Mouse (Mus musculus) CD4-positive, CD25-positive, alpha-beta regulatory T cell, adult 2 months (primary cell): ENCODE data around the gene Isg20l2.
"Not testable (repeated sequence)": the region's sequence is repeated elsewhere in the genome, so short reads cannot be mapped to it uniquely, and the experiment has no call there.

Experiments used
- DNase-seq: peaks from one replicate; pipeline ENCODE4 v3.0.0-alpha.2; 2012; ENCODE audit warnings: low read depth, low spot score

Isg20l2 gene

DNA sequence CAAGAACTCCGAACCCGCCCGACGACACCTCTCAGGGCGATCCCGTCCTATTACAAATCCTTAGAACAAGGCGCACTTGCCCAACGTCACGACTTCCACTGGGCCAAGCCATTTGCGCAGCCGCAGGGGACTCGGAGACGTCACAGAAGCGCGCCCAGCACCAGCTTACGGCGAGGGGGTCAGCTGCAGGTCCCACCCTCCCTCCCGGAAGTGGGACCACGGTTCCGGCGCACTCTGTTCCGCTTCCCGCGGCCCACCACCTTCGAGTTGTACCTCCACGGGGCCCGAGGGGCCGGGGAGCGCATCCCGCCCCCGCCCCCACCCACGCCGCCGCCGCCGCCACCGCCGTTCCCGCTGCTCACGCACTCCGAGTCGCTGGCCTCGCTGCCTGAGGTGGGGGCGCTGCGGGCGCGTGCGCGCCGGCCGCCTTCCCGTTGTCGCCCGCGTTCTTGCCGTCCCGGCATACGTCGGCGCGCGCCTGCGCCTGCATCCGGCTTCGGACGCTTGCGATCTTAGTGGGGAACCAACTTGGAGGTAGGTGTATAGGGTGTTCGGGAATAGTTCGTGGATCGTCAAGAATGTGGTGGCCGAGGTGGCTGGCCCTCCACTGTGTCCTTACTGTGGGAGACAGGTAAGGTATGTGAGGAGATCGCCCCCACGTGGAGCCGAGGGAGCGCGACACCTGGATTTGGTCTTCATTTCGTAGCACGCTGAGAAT, at the start of gene Isg20l2, which contains the start of gene Rrnad1:
Gene Isg20l2, plus strand, starts transcription at position 237 of the 718 bp plus-strand sequence.
Gene Rrnad1, minus strand, starts transcription at position 640 of the 718 bp plus-strand sequence.
- DNase-seq, result peak; percentile 98

DNA sequence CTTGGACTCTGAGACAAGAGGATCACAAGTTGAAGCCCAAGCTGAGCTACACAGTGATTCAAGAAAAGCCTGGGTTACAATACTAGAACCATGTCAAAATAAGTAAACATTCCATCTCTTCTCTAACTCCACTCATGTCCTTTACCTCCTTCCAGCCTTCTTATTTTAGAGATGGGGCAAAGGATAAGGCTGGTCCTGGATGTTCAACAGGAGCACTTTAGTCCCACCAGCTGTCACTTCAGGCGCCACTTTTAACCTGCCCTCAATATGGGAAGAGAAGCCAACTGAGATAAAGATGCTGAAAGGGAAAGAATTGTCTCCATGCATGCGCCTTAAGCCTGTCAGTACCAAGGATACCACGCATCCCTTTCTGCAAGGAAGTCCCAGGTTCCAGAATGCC, 45.8 kb upstream of the Isg20l2 start:
- no peak for DNase-seq

DNA sequence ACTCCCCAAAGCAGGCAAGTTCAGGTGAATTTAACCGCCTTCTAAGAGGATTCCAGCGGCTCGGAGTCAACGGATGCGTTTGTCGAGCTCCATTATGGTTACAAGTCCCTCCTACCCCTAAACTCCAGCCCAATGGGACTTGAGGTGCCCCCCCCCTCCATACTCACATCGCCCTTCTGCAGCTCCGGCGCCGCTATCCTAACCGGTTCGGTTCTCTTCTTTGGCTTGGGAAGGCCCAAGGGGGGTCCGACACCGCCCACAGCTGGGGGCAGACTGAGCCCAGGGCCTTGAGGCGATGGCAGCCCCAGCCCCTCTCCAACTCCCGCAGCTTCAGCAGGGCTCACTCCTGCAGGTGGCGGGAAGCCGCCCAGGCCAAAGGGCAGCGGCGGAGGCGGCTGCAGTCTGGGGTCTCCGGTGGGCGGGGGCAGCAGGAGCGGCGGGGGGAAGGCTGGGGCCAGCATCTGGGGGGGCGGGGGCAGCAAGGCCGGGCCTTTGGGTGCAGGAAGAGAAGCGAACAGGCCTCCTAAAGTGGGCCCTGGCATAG, 45.3 kb upstream of the Isg20l2 start:
- peak; percentile 63 for DNase-seq

DNA sequence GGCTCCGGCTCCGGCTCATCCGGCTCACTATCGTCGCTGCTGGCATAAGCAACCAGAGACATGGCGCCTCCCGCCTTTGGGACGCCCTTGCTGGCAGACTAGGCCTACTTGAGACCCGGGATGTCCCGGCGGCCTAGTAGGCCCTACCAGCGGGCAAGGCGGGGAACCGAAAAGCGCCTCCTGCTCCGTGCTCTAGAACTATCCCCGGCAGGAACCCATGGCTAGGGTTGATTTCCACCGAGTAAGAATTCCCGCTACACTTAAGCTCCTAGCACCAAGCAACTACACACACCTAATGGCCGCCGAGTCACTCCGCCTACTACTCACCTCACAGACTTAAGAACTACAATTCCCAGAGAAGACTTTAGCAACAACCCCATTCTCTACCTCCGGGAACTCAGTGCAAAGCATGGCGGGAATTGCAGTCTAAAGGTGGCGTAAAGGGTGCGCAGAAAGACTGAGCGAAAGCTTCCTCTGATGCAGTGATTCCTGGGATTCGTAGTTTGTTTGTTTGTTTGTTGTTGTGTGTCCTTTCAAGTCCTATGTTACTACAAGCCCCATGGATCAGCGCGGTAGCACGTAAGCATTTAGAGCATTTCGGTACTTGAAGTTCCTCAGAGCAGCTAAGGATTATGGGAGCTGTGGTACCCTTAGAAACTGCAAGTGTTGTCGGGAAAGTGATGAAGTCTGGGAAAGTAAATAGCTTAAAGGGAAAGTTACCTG, 44.7 kb upstream of the Isg20l2 start, which contains the start of gene Prcc:
Gene Prcc, minus strand, starts transcription at position 328 of the 723 bp plus-strand sequence.
- DNase-seq, result peak; percentile 98

DNA sequence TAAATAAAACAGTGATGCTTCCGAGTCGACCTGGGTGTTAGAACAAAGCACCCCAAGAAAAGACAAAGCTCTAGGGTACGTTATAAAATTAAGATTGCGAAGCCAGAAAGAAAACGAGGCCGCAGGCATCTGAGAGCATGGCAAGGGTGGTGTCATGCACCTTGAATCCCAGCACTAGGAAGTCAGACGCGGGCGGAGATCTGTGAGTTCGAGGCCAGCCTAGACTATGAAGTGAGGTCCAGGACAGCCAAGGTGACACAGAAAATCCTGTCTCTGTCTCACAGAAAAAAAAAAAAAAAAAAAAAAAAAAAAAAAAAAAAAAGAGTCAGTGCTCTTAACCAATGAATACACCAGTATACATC, 44.1 kb upstream of the Isg20l2 start:
- DNase-seq, result no peak

DNA sequence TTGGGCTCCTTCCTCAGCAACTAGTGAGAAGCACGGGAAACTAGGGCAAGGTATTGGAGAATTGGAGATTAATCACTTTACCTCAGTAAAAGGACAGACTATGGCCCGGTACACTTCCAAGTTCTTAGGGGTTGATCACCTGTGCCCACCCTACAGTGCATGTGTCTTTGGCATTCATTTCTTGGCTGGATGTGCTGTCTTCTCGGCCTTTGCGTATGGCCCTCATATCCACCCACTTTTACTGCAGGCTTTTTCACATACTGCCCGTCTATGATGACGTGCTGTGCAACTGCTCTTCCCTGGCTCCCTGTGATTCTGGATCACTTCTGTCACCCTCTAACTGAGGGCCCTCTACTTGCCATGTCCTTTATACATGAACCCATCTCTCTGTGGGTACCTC, 43.7 kb upstream of the Isg20l2 start:
- DNase-seq, result no peak

DNA sequence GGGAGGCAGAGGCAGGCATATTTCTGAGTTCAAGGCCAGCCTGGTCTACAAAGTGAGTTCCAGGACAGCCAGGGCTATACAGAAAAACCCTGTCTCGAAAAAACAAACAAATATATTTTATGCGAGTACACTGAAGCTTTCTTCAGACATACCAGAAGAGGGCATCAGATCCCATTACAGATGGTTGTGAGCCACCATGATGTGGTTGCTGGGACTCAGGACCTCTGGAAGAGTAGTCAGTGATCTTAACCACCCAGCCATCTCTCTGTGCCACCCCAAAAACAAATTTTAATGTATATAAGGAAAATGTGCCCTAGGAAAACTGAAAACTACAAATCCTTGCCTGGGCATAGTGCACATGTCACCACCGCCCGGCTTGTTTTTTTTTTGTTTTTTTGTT, 42.7 kb upstream of the Isg20l2 start:
- not testable (repeated sequence) for DNase-seq

DNA sequence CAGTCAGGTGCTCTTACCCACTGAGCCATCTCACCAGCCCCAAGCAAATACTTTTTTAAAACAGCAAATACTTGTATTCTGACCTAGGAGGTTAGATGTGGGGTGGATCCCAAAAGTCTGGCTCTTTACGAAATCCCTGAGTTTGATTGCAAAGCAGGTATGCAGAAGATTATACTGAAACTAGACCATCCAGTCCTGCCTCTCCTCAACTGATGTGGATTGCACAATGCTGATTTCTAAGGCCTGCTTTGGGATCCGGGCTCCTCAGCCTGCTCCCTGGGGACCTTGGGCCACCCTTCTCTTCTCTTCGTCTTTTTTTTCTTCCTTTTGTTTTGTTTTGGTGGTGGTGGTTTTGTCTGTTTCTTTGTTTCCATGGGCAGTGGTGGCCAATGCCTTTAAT, 38.6 kb upstream of the Isg20l2 start:
- DNase-seq, result no peak

DNA sequence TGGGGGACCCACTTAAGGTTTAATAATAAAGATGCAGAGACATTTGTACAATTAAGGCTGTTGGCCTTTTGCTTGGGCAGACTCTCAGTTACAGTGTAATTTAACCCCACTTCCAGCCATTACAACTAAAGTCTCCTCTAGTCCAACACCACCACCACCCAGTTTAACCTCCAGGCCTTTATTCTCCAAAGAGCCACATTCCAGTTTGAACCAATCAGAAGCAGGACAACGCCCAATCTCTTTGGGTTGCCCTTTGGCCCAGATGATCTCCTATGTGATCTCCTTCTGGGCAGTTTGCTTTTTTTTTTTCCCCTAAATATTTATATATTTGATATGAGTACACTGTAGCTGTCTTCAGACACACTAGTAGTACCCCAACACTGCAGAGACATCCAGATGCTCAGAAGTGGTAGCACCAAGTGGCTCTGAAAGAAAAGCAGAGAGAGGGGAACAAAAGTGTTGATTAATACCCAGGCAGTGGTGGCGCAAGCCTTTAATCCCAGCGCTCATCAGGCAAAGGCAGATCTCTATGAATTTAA, 36.7 kb upstream of the Isg20l2 start:
- DNase-seq, result no peak

DNA sequence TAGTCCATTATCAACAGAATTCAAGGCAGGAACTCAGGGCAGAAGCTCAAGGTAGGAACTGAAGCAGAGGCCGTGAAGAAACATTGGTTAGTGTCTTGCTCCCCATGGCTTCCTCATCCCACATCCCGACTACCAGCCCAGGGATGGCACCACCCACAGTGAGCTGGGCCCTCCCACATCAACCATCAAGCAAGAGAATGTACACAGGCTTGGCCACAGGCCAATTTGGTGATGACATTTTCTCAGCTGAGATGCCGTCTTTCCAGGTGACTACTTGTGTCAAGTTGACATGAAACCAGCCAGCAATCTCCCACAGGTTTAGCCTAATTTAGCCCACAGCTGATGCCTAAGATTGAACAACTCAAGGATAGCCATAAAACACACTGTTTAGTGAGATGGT, 30.8 kb upstream of the Isg20l2 start:
- no peak for DNase-seq

DNA sequence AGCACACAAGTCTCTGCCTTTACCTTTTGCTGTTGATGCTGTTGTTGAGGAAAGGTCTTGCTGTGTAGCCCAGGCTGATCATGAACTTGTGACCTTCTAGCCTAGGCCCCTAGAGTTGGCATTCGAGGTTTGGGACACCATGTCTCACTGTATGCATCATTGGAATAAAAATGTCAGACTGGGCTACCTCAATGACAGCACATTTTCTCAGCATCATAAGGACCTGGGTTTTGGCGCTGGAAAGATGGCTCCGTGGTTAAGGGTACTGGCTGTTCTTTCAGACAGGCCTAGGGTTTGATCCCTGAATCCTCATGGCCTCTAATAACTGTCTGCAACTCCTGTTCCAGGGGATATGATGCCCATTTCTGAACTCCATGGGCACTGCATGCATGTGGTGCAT, 30.3 kb upstream of the Isg20l2 start:
- no peak for DNase-seq

DNA sequence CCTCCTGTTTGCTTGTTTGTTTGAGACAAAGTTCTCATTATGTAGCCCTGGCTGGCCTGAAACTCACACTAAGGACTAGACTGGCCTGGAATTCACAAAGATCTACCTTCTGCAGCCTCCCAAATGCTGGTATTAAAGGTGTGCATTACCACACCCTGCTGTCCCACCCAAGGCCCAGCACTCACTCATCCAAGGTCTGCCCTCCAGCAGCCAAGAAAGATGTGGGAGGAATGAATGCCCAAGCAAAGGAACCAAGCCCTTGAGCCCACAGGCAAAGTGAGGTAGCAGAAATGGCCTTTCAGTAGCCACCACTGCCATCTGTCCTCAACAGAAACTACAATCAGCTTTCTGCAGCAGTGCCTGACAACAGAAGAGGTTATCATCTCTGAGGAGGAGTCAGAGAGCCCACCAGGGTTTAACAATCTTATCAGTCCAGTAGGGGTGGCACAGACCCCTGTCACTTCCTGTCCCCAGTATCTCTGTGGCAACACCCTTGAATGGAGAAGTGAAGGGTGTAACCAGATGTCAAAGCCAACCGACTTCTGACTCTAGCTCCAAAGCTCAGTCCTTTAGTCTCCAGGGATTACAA, 29.0 kb upstream of the Isg20l2 start:
- no peak for DNase-seq

DNA sequence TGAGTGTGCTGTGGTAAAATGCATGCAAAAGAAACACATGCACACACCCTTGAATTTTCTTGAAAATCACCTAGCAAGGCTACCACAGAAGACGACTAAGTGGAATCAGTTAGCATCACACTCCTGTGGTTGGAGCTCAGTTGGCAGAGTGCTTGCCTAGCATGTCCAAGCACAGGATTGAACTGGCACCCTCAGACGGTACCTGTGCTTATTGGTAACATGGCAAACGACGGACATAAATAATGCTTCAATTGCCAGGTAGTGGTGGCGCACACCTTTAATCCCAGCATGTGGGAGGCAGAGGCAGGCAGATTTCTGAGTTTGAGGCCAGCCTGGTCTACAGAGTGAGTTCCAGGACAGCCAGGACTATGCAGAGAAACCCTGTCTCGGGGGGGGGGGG, 28.2 kb upstream of the Isg20l2 start:
- DNase-seq, result not testable (repeated sequence)

DNA sequence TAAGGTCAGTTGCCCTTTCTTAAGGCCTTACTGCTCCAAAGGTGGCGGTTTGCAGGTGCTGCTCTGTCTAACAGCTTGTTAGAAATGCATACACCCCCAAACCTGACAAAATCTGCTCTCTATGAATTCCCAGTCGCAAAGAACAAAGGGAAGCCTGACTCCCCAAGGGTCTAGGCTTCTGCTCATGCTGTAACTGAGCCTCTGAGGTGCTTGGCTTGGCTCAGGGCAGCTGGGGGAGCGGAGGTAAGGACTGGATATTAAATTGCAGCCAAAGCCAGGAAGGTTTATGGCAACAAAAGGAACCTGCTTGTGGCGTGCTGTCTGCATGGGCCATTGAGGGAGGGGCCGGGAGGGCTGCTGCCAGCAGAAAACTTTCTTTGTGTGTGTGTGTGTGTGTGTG, 26.3 kb upstream of the Isg20l2 start:
- DNase-seq, result no peak

DNA sequence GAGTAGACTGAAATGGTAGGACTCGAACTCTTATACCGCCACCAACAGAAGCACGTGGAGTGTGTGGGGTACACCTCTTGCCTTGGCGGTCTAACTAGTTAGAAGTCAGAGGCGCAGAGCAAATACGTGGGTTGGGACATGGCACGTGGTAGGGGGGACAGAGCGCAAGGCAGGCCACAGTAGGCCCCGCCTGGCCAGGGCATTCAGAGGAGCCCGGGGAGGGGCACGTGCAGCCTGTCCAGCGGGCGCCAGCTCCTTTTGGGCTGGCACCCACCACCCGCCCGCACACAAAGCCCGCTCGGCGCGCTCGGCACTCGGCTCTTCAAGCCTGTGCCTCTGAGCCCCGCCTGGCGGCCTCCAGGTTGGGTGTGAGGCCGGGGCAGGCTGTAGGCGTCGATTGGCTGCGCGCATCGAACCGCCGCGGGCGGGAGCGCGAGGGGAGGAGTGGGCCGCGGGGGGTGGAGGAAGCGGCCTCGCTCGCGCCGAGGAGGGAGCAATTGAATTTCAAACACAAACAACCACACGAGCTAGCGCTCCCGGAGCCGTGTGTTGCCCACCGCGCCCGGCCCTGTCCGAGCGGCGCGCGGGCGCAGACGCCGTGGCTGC, 24.1 kb upstream of the Isg20l2 start, which contains the start of gene Hdgf:
Gene Hdgf, plus strand, starts transcription at position 442 of the 606 bp plus-strand sequence.
- DNase-seq, result peak; percentile 97

DNA sequence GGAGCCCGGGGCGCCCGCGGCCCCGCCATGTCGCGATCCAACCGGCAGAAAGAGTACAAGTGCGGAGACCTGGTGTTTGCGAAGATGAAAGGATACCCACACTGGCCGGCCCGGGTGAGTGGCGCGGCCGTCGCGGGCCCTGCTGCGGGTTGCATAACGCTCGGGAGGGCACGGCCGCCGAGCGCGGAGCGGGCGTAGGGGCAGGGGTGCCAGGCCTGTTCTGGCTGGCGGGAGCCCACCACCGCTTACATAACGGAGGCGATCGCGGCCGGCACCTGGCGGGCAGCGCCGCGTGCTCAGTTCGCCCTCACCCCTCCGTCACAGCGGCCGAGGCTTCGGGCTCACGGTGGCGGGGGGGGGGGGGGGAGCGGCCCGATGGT, 23.5 kb upstream of the Isg20l2 start:
- DNase-seq, result no peak

DNA sequence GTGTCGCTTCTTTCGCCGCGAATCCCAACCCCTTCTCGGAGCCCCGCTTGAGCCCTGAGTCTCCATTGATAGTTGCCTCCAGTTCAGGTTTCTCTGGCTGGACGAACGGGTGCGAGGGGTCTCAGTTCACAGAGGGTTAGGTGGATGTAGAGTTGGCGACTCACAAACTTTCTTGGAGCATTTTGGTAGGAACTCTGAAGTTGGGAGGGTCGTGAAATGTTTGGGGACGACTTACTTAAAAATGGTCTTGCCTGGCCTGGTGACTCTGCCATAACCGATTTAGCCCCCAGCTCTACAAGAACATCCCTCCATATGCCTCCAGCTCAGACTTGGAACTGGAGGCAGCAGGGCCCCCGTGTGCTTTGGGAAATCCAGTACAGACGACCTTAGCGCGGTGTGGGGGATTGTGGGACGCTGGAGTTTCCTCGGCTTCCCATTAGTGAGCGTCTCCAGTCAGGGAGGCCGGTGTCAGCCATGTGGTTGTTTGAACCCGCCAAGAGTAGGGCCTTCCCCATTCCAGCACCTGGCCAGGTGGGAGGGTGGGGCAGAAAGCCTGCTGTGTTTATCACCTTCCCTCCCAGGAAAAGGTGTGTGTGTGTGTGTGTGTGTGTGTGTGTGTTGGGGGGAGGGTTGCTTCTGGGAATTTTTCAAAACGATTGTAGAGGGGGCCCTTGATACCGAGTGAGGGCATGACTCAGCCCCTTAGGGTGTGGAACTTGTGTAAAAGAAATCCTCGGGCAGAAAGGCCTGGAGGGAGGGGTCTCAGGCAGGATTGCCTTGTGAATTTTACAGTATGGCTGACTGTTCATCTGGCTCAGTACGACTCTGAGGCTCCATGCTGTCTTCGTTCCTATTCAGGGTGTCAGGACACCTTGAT, 22.9 kb upstream of the Isg20l2 start:
- peak; percentile 39 for DNase-seq

DNA sequence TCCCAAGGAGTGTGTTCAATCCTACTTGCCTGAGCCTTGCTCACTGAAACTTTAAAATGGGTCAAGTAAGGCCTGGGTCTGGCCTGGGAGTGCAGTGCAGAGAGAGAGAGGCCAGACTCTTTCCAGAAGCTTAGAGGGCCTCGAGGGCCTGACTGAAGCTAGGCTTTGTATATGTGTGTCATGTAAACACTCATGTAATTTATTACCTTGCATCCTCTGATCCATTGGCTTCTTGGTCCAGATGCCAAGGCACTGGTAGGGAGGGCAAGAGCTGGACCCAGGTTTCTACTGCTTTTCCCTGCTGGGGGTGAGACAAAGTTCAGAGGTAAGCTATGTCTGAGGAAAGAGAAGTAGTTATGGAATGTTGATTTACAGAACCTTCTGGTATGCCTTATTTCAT, 22.2 kb upstream of the Isg20l2 start:
- no peak for DNase-seq

DNA sequence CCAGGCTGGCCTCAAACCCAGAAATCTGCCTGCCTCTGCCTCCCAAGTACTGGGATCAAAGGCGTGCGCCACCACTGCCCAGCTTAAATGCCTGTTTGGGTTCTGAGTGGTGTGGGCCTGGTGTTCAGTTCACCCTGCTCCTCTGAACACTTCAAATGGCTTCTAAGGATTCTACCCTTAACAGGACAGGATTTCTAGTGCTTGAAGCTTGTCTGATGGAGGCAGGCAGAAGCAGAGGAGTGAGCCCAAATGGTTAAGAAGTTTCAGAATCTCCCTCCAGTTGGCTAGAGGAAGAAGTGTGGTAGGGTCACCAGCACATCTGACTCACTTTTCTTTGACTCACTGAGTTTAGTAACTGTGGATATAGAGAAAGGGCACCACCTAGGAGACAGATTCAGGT, 20.7 kb upstream of the Isg20l2 start:
- DNase-seq, result no peak

DNA sequence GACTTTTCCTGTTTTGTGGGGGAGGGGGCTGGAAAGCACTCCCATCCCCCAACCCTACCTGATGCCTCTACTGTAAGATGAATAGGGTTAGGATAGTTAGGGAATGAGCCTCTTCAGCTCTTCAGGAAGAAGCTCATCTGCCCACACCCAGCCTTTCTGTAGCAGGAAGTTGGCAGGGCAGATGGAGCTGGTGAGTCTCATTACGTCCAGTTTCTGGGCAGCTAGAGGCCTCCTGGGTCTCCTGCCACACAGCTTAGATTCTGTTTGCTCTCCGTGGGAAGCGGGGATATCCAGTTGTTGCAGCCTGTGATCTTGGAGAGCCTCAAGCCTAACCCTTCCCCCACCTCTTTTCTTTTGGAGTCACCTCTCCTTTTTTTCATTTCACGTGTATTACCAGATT, 20.2 kb upstream of the Isg20l2 start:
- no peak for DNase-seq
